Mouse (Mus musculus) lung, postnatal 0 days (tissue): ENCODE measurements around the gene Rnf144b.

ENCODE experiments used
- CTCF ChIP-seq: IDR thresholded peaks from 2 replicates; pipeline ENCODE4 v1.5.1; 2016; ENCODE audit warnings: antibody characterized with exemption, mild to moderate bottlenecking
- EP300 ChIP-seq: IDR thresholded peaks from 2 replicates; pipeline ENCODE4 v1.6.1; 2016; ENCODE audit warnings: antibody characterized with exemption, mild to moderate bottlenecking, control low read depth

DNA sequence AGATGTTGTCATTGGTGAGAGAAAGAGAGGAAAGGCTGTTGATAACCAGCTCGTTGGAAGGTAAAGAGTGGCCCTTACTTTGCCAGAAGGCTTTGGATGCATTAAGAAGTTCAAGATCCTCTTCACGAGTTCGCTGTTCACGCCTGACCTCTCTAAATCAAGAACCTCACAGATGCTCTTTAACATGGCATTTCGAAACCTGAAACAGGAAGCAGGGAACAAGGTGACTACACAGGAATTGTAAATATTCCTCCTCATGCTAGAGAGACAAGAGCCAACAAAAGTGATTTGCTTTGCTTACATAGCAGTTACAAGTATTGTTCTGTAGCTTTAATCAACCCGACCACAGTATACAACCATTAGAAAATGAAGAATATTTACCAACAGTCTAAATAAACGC, 23.2 kb upstream of the Rnf144b start:
- TF ChIP-seq CTCF (no peak), EP300 (no peak; the same call in 1 of the 2 replicates)
